Mouse (Mus musculus) layer of hippocampus, postnatal 10 days (tissue): ENCODE data around the gene Cyp1a2. TPM values are rescaled to one million over a fixed set of nuclear protein-coding genes. Genes with fewer than 3 reads are reported as not detected.

Source experiments
- DNase-seq, 2 experiments: peaks; one replicate each; pipeline ENCODE4 v3.0.0; 2021; ENCODE audit warnings: low spot score in 2 of 2
- total RNA-seq, 2 experiments: library from RNA; stranded (reverse); gene quantifications; 2 replicates each; pipeline ENCODE4 v1.2.3; 2021

Gene Cyp1a2
- total RNA-seq, 2 experiments from 2014 or later: not detected

DNA sequence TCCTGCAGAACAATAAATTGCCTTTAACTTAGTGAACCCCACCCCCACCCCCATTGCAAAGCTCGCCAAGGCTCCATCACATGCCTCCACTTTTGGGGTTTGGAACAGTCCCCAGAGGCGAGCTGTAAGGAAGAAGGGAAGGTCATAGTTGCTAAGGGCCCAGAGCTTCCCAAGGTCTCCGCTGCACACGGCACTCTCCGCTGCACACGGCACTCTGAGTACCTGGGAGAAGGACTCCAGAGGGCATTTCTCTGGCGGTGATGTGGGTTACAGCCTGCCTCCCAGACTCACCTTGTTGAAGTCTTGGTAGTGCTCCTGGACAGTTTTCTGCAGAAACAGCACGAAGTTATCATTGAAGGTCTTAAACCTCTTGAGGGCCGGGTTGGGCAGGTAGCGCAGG, 2.1 kb downstream of the Cyp1a2 start:
- no peak for DNase-seq

DNA sequence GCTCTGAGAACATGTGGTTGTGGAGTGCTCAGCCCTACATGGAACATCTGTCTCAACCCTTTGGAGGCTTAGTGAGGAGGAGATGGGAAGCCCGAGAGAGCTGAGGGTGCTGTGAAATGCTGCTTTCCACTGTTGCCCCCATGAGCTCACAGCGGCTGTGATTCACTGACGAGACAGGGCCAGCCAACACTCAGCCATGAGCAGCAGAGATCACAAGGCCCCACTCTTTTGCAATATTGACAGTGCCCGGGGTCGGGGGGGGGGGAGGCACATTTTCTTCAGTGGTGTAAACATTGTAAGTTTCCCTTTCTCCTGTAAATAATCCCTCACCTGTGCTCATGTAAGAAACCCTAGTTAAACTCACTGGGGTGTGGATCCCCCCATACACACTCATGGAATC, 12.0 kb downstream of the Cyp1a2 start:
- DNase-seq: no peak

GRCm38 (mm10) chr9:57671037-57671436, 12.5 kb downstream of the Cyp1a2 start:
- no peak for DNase-seq

GRCm38 (mm10) chr9:57669566-57669965, 13.9 kb downstream of the Cyp1a2 start:
- no peak for DNase-seq

DNA sequence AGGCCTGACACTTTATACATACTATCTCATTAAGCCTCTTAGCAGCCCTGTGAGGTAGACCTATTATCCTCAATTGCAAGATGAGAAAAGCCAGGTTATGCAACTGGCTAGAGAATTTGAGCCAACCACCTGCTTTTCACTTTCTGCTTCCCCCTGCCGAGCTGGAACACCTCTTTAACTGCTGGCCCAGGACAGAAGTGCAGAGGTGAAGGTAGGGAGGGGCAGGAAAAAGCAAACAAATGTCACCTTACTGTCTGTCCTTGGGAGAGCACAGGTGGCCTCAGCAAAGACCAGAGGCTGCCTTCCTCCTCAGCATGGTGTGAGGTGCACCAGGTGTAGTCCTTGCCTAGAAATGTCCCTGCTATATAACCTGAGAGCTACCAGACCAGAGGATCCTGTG, 15.2 kb downstream of the Cyp1a2 start:
- DNase-seq: no peak

- DNase-seq: no peak
Observed at GRCm38 (mm10) chr9:57667817-57668216, 15.7 kb downstream of the Cyp1a2 start.

GRCm38 (mm10) chr9:57667136-57667535, 16.4 kb downstream of the Cyp1a2 start:
- DNase-seq: no peak

DNA sequence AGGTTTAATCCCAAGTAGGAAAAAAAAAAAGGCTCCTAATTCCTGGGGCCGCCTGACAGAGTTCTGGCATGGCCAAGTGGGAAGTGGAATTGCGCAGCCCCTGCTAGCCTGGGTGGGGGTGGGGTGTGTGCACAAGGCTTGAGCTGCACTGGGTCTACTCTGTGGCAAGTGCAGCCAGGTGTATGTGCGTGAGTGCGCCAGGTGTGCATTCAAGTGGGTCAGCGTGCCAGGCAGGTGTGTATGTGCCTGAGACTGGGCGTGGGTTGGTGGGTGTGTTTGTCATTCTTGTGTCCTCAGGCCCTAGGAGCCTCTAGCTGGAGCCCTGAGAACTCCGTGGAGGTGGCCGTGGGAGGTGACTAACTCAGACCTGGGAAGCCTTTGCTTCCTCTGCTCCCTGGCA, 17.0 kb downstream of the Cyp1a2 start:
- no peak for DNase-seq

GRCm38 (mm10) chr9:57664616-57665015, 18.9 kb downstream of the Cyp1a2 start:
- no peak for DNase-seq

DNA sequence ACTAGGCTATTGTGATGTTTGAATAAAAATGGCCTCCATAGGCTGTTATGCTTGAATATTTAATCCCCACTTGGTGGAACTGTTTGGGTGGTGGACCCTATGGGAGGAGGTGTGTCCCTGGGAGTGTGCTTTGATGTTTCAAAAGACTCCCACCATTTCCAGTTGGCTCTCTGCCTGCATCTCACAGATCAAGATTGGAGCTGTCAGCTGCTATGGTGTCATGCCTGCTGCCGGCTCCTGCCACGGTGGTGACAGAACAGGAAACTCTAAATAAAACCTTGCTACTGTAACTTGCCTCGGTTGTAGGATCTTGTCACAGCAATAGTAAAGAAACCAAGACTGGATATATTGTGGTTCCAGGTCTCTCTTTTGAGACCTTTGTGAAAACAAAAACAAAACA, 22.0 kb downstream of the Cyp1a2 start:
- no peak for DNase-seq

DNA sequence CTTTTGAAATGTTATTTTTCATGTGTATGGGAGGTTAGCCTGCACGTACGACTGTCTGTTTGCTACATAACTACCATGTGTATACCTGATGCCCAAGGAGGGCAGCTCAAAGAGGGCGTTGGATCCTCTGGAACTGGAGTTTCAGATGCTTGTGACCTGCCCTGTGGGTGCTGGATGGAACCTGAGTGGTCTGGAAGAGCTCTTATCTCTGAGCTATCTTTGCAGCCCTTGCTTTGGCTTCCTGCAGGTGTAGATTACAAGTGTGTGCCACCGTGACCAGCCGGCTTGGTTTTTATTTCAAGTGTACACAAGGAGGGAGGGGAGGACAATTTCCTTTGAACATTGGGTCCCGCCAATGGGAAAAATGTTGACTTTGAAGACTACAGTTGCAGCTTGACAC, 23.0 kb downstream of the Cyp1a2 start:
- no peak for DNase-seq

DNA sequence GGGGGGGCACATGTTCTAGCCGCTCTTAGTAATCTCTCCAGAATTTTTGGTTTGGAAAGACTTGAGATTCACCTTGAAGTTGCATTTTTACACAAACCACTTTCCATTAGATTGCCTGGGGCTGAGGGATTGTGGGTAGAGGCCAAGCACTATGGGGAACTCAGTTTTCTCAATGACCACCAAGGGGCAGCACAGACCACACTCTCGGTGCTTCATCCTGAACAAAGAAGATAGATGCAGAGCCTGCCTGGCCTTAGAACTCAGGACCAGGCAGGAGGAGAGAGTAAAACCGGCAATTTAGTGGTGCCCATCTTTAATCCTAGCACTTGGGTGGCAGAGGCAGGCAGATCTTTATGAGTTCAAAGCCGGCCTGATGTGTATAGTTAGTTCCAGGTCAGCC, 23.7 kb downstream of the Cyp1a2 start:
- peak; percentile 81 to 86 for DNase-seq

DNA sequence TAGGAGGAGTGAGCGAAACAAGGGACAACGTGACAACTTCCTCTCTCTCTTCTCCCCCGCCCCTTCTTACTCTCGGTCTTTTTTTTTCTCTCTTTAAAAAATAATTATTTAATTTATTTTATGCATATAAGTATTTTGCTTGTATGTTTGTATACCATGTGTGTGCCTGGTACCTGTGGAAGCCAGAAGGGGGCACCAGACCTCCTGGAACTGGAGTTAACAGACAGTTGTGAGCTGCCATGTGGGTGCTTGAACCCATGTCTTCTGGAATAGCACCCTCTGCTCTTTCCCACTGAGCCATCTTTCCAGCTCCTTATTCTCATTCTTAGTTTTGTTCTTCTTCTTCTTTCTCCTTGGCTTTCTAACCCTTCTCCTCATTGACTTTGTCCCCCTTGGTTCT, 24.5 kb downstream of the Cyp1a2 start:
- no peak for DNase-seq

GRCm38 (mm10) chr9:57657843-57658242, 25.7 kb downstream of the Cyp1a2 start:
- no peak for DNase-seq

DNA sequence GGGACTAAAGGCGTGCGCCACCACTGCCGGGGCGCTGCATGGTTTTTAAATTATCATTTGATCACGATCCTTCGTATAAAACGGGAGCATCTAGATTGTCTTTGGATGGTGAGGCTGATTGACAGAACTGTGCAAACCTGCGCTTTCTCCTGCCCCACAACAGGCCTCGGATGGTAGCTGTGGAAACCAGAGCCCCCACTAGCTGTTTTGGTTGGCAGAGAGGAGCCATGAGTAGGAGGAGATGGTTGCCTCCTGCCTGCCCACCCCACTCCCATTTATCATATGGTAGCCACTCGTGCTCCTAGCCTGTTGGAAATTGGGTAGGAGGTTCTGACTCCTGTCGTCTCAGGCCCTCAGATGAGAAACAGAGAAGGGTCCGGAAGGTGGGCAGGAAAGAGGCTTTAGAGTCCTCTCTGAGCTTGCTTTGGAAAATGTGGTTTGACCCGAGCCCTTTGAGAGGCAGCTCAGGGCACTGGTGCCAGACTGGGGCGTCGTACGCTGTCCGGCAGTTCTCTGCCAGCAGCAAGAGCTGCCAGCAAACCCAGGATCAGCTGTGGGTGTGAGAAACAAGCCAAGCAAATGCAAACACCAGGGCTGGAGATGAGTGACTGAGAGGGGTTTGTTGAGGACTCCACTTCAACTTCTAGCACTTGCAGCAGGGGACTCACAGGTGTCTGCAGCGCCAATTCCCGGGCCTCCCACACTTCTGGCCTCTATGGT, 26.7 kb downstream of the Cyp1a2 start:
- DNase-seq: no peak

DNA sequence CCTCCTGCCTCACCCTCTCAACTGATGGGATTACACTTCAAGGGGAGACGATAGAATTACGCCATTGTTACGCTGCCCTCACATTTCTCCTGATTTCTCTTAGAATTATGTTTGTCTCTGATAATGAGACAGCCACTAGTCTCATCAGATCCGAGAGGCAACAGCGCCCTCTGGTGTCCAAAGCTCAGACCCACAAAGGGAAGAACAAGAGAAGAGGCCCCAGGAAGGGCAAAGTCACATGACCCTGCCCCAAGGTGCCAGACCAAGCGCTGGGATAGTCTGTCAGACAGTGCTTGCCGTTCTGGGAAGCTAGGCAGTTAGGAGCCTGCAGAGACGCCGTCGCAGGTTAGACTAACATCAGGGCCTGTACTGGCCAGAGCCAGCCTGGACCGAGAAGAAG, 27.8 kb downstream of the Cyp1a2 start:
- peak; percentile 98 to 99 for DNase-seq

DNA sequence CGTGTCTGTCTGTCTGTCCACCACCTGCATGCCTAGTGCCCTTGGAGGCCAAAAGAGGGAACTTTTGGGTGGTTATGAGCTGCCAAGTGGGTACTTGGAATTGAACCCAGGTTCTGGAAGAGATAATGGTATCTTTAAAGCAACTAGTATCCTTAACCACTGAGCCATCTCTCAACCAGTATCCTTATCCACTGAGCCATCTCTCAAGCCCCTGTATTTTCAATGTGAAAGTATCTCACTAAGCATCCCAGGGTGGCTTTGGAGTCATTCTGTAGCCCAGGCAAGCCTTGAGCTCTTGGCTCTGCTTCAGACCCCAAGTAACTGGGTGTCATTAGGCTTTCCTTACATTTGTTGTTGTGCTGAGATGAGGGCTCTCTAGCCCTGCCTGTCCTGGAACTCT, 28.5 kb downstream of the Cyp1a2 start:
- no peak for DNase-seq

- DNase-seq: no peak
Observed at GRCm38 (mm10) chr9:57653283-57653682, 30.2 kb downstream of the Cyp1a2 start, which contains the start of gene Csk. Csk (minus strand) TSS chr9:57653631.

DNA sequence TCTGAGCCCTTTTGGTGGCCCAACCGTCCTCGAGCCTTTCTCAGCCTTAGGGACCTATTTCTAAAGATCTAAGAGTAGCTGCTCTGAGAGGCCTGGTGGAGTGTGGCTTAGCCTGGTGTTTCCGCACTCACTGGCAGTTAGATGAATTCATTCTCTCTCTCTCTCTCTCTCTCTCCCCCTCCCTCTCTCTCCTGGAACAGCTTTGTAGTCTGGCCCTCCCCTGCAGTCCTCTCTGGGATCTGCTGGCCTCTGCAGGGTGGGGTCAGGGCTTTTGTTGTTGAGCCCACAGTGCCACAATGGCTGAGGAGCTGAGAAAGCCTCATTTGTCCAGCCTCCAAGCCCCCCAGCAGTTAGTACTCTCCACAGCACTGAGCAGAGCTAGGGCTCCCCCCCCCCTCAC, 30.6 kb downstream of the Cyp1a2 start:
- DNase-seq: no peak

- no peak for DNase-seq
Observed at GRCm38 (mm10) chr9:57652351-57652750, 31.2 kb downstream of the Cyp1a2 start.

DNA sequence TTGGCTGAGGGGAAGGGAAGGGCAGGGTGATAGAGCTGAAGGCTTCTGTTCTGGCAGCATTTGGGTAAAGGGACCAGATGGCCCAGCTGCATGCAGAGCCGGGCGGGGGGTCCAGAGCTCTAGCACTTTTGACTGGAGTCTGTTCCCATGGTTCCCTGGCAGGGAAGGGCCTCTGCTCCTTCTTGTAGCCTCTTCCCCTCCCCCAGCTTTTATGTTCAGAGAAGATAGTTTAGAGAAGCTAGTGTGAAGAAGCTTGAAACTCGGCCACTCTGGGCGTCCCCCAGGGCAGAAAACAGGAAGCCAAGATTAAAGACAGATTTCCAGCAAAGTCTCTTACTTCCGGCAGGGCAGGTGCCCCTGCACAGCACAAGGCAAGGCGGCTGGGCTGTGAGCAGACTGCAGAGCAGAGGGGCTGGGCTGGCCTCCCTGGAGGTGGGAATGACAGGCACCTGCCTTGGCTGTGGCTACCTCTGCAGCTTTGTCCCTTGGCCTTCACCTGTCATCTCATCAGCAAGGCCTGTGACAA, 32.7 kb downstream of the Cyp1a2 start:
- DNase-seq: no peak

DNA sequence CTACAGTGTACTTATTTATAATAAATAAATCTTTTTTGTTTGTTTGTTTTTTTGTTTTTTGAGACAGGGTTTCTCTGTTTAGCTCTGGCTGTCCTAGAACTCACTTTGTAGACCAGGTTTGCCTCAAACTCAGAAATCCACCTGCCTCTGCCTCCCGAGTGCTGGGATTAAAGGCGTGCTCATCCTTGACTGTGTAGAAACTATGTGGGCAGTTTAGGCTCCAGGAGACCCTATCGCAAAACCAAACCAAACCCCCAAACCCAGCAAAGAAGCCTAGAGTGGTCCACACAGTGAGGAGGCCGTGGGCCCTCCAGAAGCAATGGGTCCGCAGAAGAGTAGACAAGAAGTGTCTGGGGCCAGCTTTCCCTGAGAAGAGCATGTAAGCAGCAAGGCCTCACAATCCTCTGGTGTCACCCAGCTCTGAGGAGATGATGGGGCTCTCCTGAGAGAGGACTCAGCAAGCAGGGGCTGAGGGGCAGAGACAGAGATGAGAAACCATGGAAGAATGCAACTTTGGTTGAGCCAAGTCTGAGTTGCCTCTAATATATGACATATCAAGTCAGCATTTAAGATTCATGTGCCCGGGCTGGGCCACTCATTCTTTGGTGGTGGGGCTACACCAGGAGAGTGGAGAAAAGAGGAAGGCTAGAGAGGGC, 33.2 kb downstream of the Cyp1a2 start:
- no peak for DNase-seq
